Mouse (Mus musculus) brain, embryonic 18.5 days (tissue): ENCODE measurements around the gene Arhgap17.

ENCODE experiments used
- DNase-seq: peaks from one replicate; pipeline ENCODE4 v3.0.0-alpha.2; 2012; ENCODE audit warnings: low read depth, low spot score

Gene Arhgap17

GRCm38 (mm10) chr7:123368778-123369746, 653 bp downstream of the Arhgap17 start:
- no peak for DNase-seq

- no peak for DNase-seq
These were observed 1.5 kb downstream of the Arhgap17 start for GRCm38 (mm10) chr7:123368187-123368586.

- DNase-seq: no peak
These were observed 2.2 kb downstream of the Arhgap17 start for GRCm38 (mm10) chr7:123367218-123368150.

GRCm38 (mm10) chr7:123366806-123367205, 2.9 kb downstream of the Arhgap17 start:
- DNase-seq: no peak

- no peak for DNase-seq
These were observed 3.6 kb downstream of the Arhgap17 start for GRCm38 (mm10) chr7:123365876-123366741.

GRCm38 (mm10) chr7:123363971-123364370, 5.7 kb downstream of the Arhgap17 start:
- no peak for DNase-seq

- no peak for DNase-seq
These were observed 6.9 kb downstream of the Arhgap17 start for GRCm38 (mm10) chr7:123362806-123363205.

GRCm38 (mm10) chr7:123361229-123361980, 8.3 kb downstream of the Arhgap17 start:
- no peak for DNase-seq

GRCm38 (mm10) chr7:123360185-123360584, 9.5 kb downstream of the Arhgap17 start:
- no peak for DNase-seq

- no peak for DNase-seq
These were observed 10.6 kb downstream of the Arhgap17 start for GRCm38 (mm10) chr7:123359101-123359500.

GRCm38 (mm10) chr7:123356158-123356557, 13.6 kb downstream of the Arhgap17 start:
- no peak for DNase-seq

- DNase-seq: no peak
These were observed 14.9 kb downstream of the Arhgap17 start for GRCm38 (mm10) chr7:123354851-123355250.

- no peak for DNase-seq
These were observed 15.3 kb downstream of the Arhgap17 start for GRCm38 (mm10) chr7:123354392-123354791.

GRCm38 (mm10) chr7:123353879-123354278, 15.8 kb downstream of the Arhgap17 start:
- no peak for DNase-seq

GRCm38 (mm10) chr7:123353081-123353480, 16.6 kb downstream of the Arhgap17 start:
- DNase-seq: no peak

GRCm38 (mm10) chr7:123350243-123350642, 19.5 kb downstream of the Arhgap17 start:
- DNase-seq: no peak

GRCm38 (mm10) chr7:123349813-123350212, 19.9 kb downstream of the Arhgap17 start:
- DNase-seq: no peak

- no peak for DNase-seq
These were observed 23.0 kb downstream of the Arhgap17 start for GRCm38 (mm10) chr7:123346631-123347290.

- no peak for DNase-seq
These were observed 24.6 kb downstream of the Arhgap17 start for GRCm38 (mm10) chr7:123345041-123345544.
